Mouse (Mus musculus) intestine, embryonic 16.5 days (tissue): Measurements from ENCODE around the gene Ren1. TPM values are rescaled to one million over a fixed set of nuclear protein-coding genes. Genes with fewer than 3 reads are reported as not detected.
A peak's percentile ranks its signal among the peaks of the same experiment; 100 is the strongest.

Experiments
- ATAC-seq: fragments of 200-750 bp; cut with Nextera tagmentation; 2 replicates; pipeline ENCODE4 v1.8.0; 2017; ENCODE audit warnings: moderate TSS enrichment, moderate library complexity
- H3K27ac ChIP-seq: fragments of 300-500 bp; sonication (generic); 2 replicates; pipeline ENCODE4 v1.5.1; 2014; ENCODE audit warnings: mild to moderate bottlenecking, low read length
- H3K27me3 ChIP-seq: fragments of 300-500 bp; sonication (generic); replicated peaks from 2 replicates; pipeline ENCODE4 v1.6.1; 2014; ENCODE audit warnings: low read length, control low read depth, mixed read lengths; ENCODE audit not compliant: control insufficient read depth, insufficient read depth
- H3K36me3 ChIP-seq: fragments of 300-500 bp; sonication (generic); 2 replicates; pipeline ENCODE4 v1.6.1; 2014; ENCODE audit warnings: low read length, control low read depth; ENCODE audit not compliant: control insufficient read depth, insufficient read depth
- H3K4me1 ChIP-seq: fragments of 300-500 bp; sonication (generic); 2 replicates; pipeline ENCODE4 v1.6.1; 2014; ENCODE audit warnings: low read length, control low read depth, mixed read lengths; ENCODE audit not compliant: control insufficient read depth, insufficient read depth
- H3K4me2 ChIP-seq: fragments of 300-500 bp; sonication (generic); 2 replicates; pipeline ENCODE4 v1.6.1; 2014; ENCODE audit warnings: low read depth, low read length, control low read depth
- H3K4me3 ChIP-seq: fragments of 300-500 bp; sonication (generic); 2 replicates; pipeline ENCODE4 v1.5.1; 2014; ENCODE audit warnings: mild to moderate bottlenecking, low read length
- H3K9ac ChIP-seq: fragments of 300-500 bp; sonication (generic); 2 replicates; pipeline ENCODE4 v1.6.1; 2014; ENCODE audit warnings: low read depth, low read length
- H3K9me3 ChIP-seq: fragments of 300-500 bp; sonication (generic); 2 replicates; pipeline ENCODE4 v1.6.1; 2016; ENCODE audit warnings: low read length, control low read depth; ENCODE audit not compliant: control insufficient read depth
- WGBS: fragments of 180-500 bp; shearing (Covaris S2); extraction: QIAGEN DNeasy Blood & Tissue Kit; methylation state at CpG from one replicate; pipeline ENCODE4 v1.1.7; 2014; 5-methylcytosine and 5-hydroxymethylcytosine counted together
- polyA plus RNA-seq: library from polyadenylated mRNA; unstranded; fragments of >200 nt; fragmentation: Nextera tagmentation; extraction: Ambion mirVana; gene quantifications from 2 replicates; pipeline ENCODE4 v1.2.1, GENCODE M21; 2015

Ren1 gene
- polyA plus RNA-seq: 1.3 and 6.7 TPM in 2 replicates

DNA sequence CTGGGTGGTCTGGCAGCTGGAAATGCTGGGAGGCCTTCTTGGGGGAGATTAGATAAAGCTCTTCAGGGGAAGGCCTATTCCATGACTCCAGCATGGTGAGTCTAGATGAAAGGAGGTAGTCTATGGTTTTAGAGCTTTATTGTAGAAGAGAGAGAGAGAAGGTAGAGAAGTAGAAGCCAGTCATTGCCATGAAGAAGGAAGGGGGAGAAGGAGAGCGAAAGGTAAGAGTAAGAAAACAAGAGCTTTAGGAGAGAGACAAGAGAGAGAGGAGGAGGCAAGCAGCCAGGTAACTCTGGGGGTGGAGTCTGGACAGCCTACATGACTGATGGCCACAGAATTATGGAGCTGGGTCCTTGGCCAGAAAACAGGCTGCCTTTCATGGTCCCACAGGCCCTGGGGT, at the start of gene Ren1:
Ren1 (plus strand) TSS at position 301 of the 400 bp plus-strand sequence.
- no peak for ATAC-seq
- Histone ChIP-seq H3K27ac (no peak within 1 kb of the TSS), H3K36me3 (no peaks in the 10 kb centered on the region), H3K4me3 (no peak within 1 kb of the TSS), H3K4me2 (no peak within 1 kb of the TSS), H3K9ac (no peak within 1 kb of the TSS), H3K4me1 (peaks cover 11% of the 10 kb centered on the region), H3K9me3 (no peaks in the 10 kb centered on the region), H3K27me3 (no peaks in the 10 kb centered on the region)
- 87% methylated on average over 1 of the region's 1 CpGs for WGBS

DNA sequence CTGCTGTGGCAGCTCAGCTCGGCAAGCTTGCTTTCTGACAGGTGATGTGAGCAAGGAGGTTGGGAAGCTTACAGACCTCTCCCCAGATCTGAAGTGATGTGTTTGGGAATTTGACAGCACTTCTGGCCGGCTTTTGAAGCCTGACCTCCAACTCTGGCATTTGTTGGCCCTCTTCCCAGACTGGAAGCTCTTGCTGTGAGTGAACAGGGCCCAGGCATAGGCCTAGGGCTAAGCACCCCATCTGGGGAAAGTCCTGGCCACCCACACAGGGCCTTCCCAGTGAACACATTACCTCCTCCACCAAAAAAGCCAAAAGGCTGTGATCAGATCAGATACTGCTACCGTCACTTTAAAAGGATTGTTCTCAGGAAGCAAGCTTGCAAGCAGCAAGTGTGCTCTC, 47.8 kb upstream of the Ren1 start:
- 32% methylated on average over 3 of the region's 3 CpGs for WGBS
- no peak for ATAC-seq
- H3K4me1 ChIP-seq: peaks cover 8% of the 10 kb centered on the region; the same call in 1 of the 2 replicates
- no peak overlapping the region for H3K9ac ChIP-seq
- H3K36me3 ChIP-seq: peaks cover 4% of the 10 kb centered on the region
- H3K4me2 ChIP-seq: no peak overlapping the region
- H3K27me3 ChIP-seq: no peaks in the 10 kb centered on the region
- H3K27ac ChIP-seq: peak overlapping the region; percentile 38; the same call in 1 of the 2 replicates
- H3K9me3 ChIP-seq: peaks cover 4% of the 10 kb centered on the region; the same call in 1 of the 2 replicates
- H3K4me3 ChIP-seq: no peak overlapping the region

DNA sequence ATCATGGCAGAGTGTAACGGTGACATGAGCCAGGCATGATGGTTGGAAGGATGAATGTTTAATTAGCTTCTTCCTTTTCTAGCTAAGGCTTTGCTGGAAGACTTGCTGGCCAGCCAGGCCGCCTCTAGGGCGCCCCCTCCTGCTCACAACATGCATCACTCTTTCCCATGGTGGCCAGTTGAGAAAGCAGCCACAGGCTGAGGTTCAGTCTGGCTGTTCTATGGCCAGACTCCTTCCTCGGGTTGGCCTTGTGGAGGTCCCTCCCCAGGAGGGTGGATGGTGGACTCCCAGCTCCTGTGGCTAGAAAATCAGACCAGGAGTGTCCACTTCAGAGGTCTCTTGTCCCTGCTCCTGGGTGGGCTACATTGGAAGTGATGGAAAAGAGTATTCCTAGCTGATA, 43.5 kb upstream of the Ren1 start:
- no peak for ATAC-seq
- no peak overlapping the region for H3K4me2 ChIP-seq
- H3K27ac ChIP-seq: no peak overlapping the region
- peaks cover 4% of the 10 kb centered on the region; the same call in 1 of the 2 replicates for H3K9me3 ChIP-seq
- no peaks in the 10 kb centered on the region for H3K27me3 ChIP-seq
- H3K9ac ChIP-seq: no peak overlapping the region
- H3K4me1 ChIP-seq: peaks cover 6% of the 10 kb centered on the region; the same call in 1 of the 2 replicates
- 7% methylated on average over 4 of the region's 4 CpGs for WGBS
- H3K4me3 ChIP-seq: no peak overlapping the region
- H3K36me3 ChIP-seq: no peaks in the 10 kb centered on the region; the same call in 1 of the 2 replicates

DNA sequence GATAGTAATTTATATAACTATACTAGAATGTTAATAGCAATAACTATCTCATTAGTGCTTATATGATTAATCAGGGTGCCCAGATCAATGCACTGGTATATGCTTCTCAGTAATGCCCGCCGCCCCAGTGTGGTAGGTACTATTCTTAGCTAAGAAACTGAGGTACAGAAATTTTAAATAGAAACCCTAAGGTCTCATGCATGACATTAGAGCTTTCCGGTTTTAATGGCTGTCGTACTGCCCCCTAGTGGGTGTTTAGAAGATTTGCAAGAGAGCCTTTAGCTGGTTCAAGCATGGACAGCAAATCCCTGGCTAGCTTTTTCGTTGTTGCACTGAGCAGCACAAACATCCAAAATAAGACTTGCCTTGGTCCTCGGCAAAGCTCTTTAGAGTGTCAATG, 43.0 kb upstream of the Ren1 start:
- H3K27me3 ChIP-seq: no peaks in the 10 kb centered on the region
- whole genome bisulfite sequencing: 11% methylated on average over 6 of the region's 6 CpGs
- no peak overlapping the region for H3K9ac ChIP-seq
- H3K36me3 ChIP-seq: no peaks in the 10 kb centered on the region
- H3K4me1 ChIP-seq: peaks cover 5% of the 10 kb centered on the region; the same call in 1 of the 2 replicates
- no peak overlapping the region for H3K27ac ChIP-seq
- ATAC-seq: no peak
- peaks cover 4% of the 10 kb centered on the region; the same call in 1 of the 2 replicates for H3K9me3 ChIP-seq
- H3K4me3 ChIP-seq: no peak overlapping the region
- H3K4me2 ChIP-seq: no peak overlapping the region

DNA sequence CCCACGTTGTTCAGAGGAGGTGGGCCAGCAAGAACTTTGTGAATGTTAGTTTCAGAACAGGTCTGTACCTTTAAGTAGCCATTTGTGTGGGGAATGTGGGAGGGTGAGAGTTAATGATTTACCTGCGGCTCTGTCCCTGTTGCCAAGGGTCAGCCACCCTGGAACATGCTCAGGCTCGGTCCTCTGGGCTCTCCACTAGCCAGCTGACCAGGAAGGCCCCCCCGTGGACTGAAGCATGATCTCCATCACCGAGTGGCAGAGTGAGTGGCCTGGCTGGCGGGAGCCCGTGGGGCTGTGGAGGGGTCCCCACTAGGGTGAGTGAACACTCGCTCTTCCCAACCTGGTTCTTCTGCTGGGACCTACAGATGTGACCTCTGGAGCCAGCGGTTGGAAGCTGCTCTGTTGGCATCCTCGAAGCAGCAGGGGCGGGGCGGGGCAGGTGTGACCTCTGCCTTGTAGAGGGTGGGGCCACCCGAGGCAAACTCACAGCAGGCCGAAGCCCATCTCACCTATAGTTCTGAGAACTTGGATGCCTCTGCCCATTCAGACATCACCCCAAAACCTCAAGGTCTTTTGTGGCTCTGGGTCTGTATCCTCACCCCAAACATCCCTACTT, 40.5 kb upstream of the Ren1 start, which contains the start of gene Golt1a:
Golt1a (plus strand) TSS at position 149 of the 616 bp plus-strand sequence.
- WGBS: 47% methylated on average over 14 of the region's 14 CpGs
- Histone ChIP-seq H3K27me3 (no peaks in the 10 kb centered on the region), H3K9ac (peak within 1 kb of the TSS; percentile 59), H3K4me1 (0 out of 2 replicates have a peak, but pooled peaks cover 3% of the 10 kb centered on the region), H3K36me3 (no peaks in the 10 kb centered on the region), H3K9me3 (peaks cover 4% of the 10 kb centered on the region; the same call in 1 of the 2 replicates), H3K4me2 (peak within 1 kb of the TSS; percentile 47), H3K4me3 (peak within 1 kb of the TSS; percentile 48), H3K27ac (peak within 1 kb of the TSS; percentile 69)
- peak; percentile 90 for ATAC-seq

DNA sequence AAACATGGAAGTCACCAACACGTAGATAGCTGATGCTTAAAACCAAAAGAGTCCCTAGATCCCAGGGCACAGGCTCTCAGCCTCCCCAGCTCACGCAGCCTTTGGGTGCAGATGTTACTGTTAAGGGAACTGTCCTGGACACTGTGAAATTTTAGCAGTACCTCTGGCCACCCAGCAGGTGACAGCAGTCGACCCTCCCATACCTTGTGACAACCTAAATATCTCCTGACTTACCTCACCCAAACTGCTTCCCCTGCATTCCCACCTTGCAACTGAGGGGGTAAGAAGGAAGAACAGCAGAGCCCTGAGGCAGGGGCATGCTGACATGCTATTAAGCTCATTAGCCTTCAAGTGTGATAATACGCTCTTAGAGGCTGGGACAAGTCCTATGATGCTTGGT, 39.1 kb upstream of the Ren1 start:
- H3K4me3 ChIP-seq: no peak overlapping the region
- H3K4me1 ChIP-seq: 0 out of 2 replicates have a peak, but pooled peaks cover 3% of the 10 kb centered on the region
- H3K27me3 ChIP-seq: no peaks in the 10 kb centered on the region
- H3K9ac ChIP-seq: no peak overlapping the region
- H3K27ac ChIP-seq: no peak overlapping the region
- H3K36me3 ChIP-seq: no peaks in the 10 kb centered on the region
- no peak overlapping the region for H3K4me2 ChIP-seq
- H3K9me3 ChIP-seq: no peaks in the 10 kb centered on the region
- WGBS: 61% methylated on average over 4 of the region's 4 CpGs
- ATAC-seq: no peak

DNA sequence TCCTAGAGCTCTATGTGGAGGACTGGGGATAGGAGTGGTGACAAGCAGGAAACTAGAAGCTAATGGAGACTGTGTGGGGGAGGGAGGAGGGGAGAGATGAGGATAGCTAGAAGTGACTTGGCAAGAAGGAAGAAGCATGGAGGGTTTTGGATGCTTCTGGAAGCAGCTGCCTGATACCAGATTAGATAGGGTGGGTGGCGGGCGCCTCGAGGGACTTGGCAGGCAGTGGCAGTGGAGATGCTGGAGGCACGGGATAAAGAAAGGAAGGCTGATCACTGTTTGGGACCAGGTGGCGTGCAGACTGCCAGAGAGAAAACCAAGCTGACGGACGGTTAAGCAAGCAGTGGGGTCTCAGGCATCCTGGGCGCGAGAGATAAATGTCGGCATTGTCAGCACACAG, 38.4 kb upstream of the Ren1 start:
- Histone ChIP-seq H3K4me2 (no peak overlapping the region), H3K4me1 (0 out of 2 replicates have a peak, but pooled peaks cover 3% of the 10 kb centered on the region), H3K9me3 (no peaks in the 10 kb centered on the region), H3K36me3 (no peaks in the 10 kb centered on the region), H3K27ac (no peak overlapping the region), H3K9ac (no peak overlapping the region), H3K27me3 (no peaks in the 10 kb centered on the region), H3K4me3 (no peak overlapping the region)
- ATAC-seq: no peak
- 36% methylated on average over 10 of the region's 10 CpGs for WGBS

DNA sequence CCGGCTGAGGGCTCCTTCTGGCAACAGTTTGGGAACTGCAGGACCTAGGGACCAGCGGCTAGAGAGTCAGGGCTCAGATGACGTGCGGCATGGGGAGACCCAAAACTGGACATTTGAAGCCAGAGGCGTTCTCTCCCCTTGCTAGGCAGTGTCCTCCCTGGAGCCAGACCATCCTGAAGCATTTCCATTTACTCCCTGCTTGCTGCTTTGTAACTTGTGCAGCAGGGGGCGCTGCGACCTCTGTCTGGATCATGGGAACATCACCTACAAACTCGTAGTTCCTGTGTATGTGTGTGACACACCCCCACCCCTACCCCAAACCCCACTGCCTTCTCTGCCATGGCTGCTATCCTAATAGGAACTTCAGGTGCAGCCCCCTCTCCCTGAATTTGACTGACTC, 35.9 kb upstream of the Ren1 start:
- Histone ChIP-seq H3K4me2 (no peak overlapping the region), H3K27ac (no peak overlapping the region), H3K27me3 (no peaks in the 10 kb centered on the region), H3K4me3 (no peak overlapping the region), H3K36me3 (no peaks in the 10 kb centered on the region), H3K9me3 (no peaks in the 10 kb centered on the region), H3K4me1 (0 out of 2 replicates have a peak, but pooled peaks cover 3% of the 10 kb centered on the region), H3K9ac (no peak overlapping the region)
- WGBS: 35% methylated on average over 8 of the region's 8 CpGs
- ATAC-seq: no peak

DNA sequence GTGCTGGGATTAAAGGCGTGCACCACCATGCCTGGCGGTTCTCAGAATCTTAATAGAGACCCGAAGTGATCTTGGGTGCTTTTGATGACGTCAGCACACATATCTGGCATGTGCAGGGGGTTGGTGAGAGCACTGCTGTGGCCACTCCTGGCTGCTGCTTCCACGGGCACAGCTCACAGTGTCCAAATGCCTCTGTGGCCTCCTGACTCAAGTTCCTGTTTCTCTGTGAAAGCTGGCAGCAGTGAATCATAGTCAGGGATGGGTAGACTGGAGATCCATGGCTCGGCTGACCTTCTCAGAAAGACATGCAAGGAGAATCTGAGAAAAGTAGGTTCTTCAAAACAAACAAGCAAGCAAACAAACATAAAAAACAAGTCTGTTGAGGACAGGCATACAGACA, 34.5 kb upstream of the Ren1 start:
- H3K9me3 ChIP-seq: no peaks in the 10 kb centered on the region
- H3K4me3 ChIP-seq: no peak overlapping the region
- H3K4me2 ChIP-seq: no peak overlapping the region
- ATAC-seq: no peak
- H3K27me3 ChIP-seq: no peaks in the 10 kb centered on the region
- no peak overlapping the region for H3K27ac ChIP-seq
- no peaks in the 10 kb centered on the region for H3K36me3 ChIP-seq
- H3K4me1 ChIP-seq: 0 out of 2 replicates have a peak, but pooled peaks cover 3% of the 10 kb centered on the region
- 78% methylated on average over 6 of the region's 6 CpGs for WGBS
- no peak overlapping the region for H3K9ac ChIP-seq
